Mouse (Mus musculus) limb, embryonic 10.5 days (tissue): ENCODE data around the gene Wnt16. TPM values are rescaled to one million over a fixed set of nuclear protein-coding genes. Genes with fewer than 3 reads are reported as not detected.
A peak's percentile ranks its signal among the peaks of the same experiment; 100 is the strongest.

Source experiments
- DNase-seq: peaks from one replicate; pipeline ENCODE4 v3.0.0-alpha.2; 2017; ENCODE audit warnings: low spot score
- H3K27ac ChIP-seq: fragments of 300-500 bp; sonication (generic); 2 replicates; pipeline ENCODE4 v1.5.1; 2016; ENCODE audit warnings: mild to moderate bottlenecking
- H3K27me3 ChIP-seq: fragments of 300-500 bp; sonication (generic); 2 replicates; pipeline ENCODE4 v1.6.1; 2016; ENCODE audit warnings: low read depth, mild to moderate bottlenecking; ENCODE audit not compliant: poor library complexity, severe bottlenecking
- H3K36me3 ChIP-seq: fragments of 300-500 bp; sonication (generic); 2 replicates; pipeline ENCODE4 v1.6.1; 2016; ENCODE audit warnings: mild to moderate bottlenecking, moderate library complexity
- H3K4me1 ChIP-seq: fragments of 300-500 bp; sonication (generic); 2 replicates; pipeline ENCODE4 v1.6.1; 2016
- H3K4me3 ChIP-seq: fragments of 300-500 bp; sonication (generic); 2 replicates; pipeline ENCODE4 v1.5.1; 2016; ENCODE audit warnings: mild to moderate bottlenecking, moderate library complexity
- H3K9me3 ChIP-seq: fragments of 300-500 bp; sonication (generic); replicated peaks from 2 replicates; pipeline ENCODE4 v1.6.1; 2016; ENCODE audit warnings: mild to moderate bottlenecking
- WGBS: fragments of 180-500 bp; shearing (Covaris S2); methylation state at CpG from one replicate; pipeline ENCODE4 v1.1.7; 2016; 5-methylcytosine and 5-hydroxymethylcytosine counted together
- polyA plus RNA-seq: library from polyadenylated mRNA; unstranded; fragments of >200 nt; fragmentation: Nextera tagmentation; extraction: Ambion mirVana; gene quantifications from 2 replicates; pipeline ENCODE4 v1.2.1, GENCODE M21; 2016

Gene Wnt16
- polyA plus RNA-seq, 1 experiment from 2014 or later, result 1.4 TPM

- Histone ChIP-seq H3K27ac (no peak overlapping the region), H3K36me3 (no peaks in the 10 kb centered on the region), H3K27me3 (peaks cover 13% of the 10 kb centered on the region), H3K4me3 (no peak overlapping the region), H3K4me1 (peaks cover 21% of the 10 kb centered on the region), H3K9me3 (no peaks in the 10 kb centered on the region)
- no peak for DNase-seq
- WGBS, result 96% methylated on average over 4 of the region's 4 CpGs
Observed at GRCm38 (mm10) chr6:22282405-22282804, 5.6 kb upstream of the Wnt16 start.

- WGBS, result under 1% methylated on average over 38 of the region's 38 CpGs
- peak overlapping the region; percentile 57 for H3K4me3 ChIP-seq
- H3K27me3 ChIP-seq, result peaks cover 44% of the 10 kb centered on the region
- H3K9me3 ChIP-seq, result no peaks in the 10 kb centered on the region
- peaks cover 25% of the 10 kb centered on the region for H3K4me1 ChIP-seq
- peak; percentile 73 for DNase-seq
- no peaks in the 10 kb centered on the region for H3K36me3 ChIP-seq
- H3K27ac ChIP-seq, result peak overlapping the region; percentile 51
Observed at GRCm38 (mm10) chr6:22288737-22289460, 872 bp downstream of the Wnt16 start.

- Histone ChIP-seq H3K27me3 (peaks cover 44% of the 10 kb centered on the region), H3K9me3 (no peaks in the 10 kb centered on the region), H3K4me3 (peak overlapping the region; percentile 57), H3K36me3 (no peaks in the 10 kb centered on the region), H3K27ac (0 out of 2 replicates have a peak overlapping the region, but pooled peaks have one; percentile 51), H3K4me1 (peaks cover 25% of the 10 kb centered on the region)
- peak; percentile 62 for DNase-seq
- 2% methylated on average over 21 of the region's 21 CpGs for WGBS
Observed at GRCm38 (mm10) chr6:22289461-22290021, 1.5 kb downstream of the Wnt16 start.

- H3K36me3 ChIP-seq, result no peaks in the 10 kb centered on the region
- no peak for DNase-seq
- H3K9me3 ChIP-seq, result no peaks in the 10 kb centered on the region
- no peak overlapping the region for H3K27ac ChIP-seq
- H3K27me3 ChIP-seq, result peaks cover 44% of the 10 kb centered on the region
- WGBS, result 72% methylated on average over 8 of the region's 8 CpGs
- H3K4me1 ChIP-seq, result peaks cover 31% of the 10 kb centered on the region
- no peak overlapping the region for H3K4me3 ChIP-seq
Observed at GRCm38 (mm10) chr6:22290790-22291189, 2.8 kb downstream of the Wnt16 start.

- H3K27me3 ChIP-seq, result peaks cover 35% of the 10 kb centered on the region
- no peak overlapping the region for H3K4me3 ChIP-seq
- peaks cover 31% of the 10 kb centered on the region for H3K4me1 ChIP-seq
- H3K9me3 ChIP-seq, result no peaks in the 10 kb centered on the region
- no peaks in the 10 kb centered on the region for H3K36me3 ChIP-seq
- no peak for DNase-seq
- 37% methylated on average over 4 of the region's 4 CpGs for WGBS
- no peak overlapping the region for H3K27ac ChIP-seq
Observed at GRCm38 (mm10) chr6:22292056-22292455, 4.0 kb downstream of the Wnt16 start.

GRCm38 (mm10) chr6:22293922-22294321, 5.9 kb downstream of the Wnt16 start:
- Histone ChIP-seq H3K27ac (no peak overlapping the region), H3K36me3 (no peaks in the 10 kb centered on the region), H3K4me3 (no peak overlapping the region), H3K4me1 (peaks cover 24% of the 10 kb centered on the region), H3K9me3 (no peaks in the 10 kb centered on the region), H3K27me3 (peaks cover 16% of the 10 kb centered on the region)
- no peak for DNase-seq
- 61% methylated on average over 3 of the region's 3 CpGs for WGBS

- Histone ChIP-seq H3K36me3 (no peaks in the 10 kb centered on the region), H3K4me3 (no peak overlapping the region), H3K4me1 (peaks cover 12% of the 10 kb centered on the region), H3K27me3 (no peaks in the 10 kb centered on the region), H3K27ac (no peak overlapping the region), H3K9me3 (no peaks in the 10 kb centered on the region)
- 87% methylated on average over 6 of the region's 6 CpGs for WGBS
- DNase-seq, result no peak
Observed at GRCm38 (mm10) chr6:22297028-22297427, 9.0 kb downstream of the Wnt16 start.

- H3K4me3 ChIP-seq, result no peak overlapping the region
- H3K27ac ChIP-seq, result no peak overlapping the region
- whole genome bisulfite sequencing, result 60% methylated on average over 14 of the region's 14 CpGs
- no peaks in the 10 kb centered on the region for H3K9me3 ChIP-seq
- no peaks in the 10 kb centered on the region for H3K36me3 ChIP-seq
- peaks cover 12% of the 10 kb centered on the region for H3K4me1 ChIP-seq
- H3K27me3 ChIP-seq, result no peaks in the 10 kb centered on the region
- no peak for DNase-seq
Observed at GRCm38 (mm10) chr6:22298059-22298458, 10.0 kb downstream of the Wnt16 start.

GRCm38 (mm10) chr6:22325364-22326072, 37.5 kb downstream of the Wnt16 start:
- Histone ChIP-seq H3K27ac (no peak overlapping the region), H3K4me1 (0 out of 2 replicates have a peak, but pooled peaks cover 2% of the 10 kb centered on the region), H3K4me3 (no peak overlapping the region), H3K36me3 (peaks cover 24% of the 10 kb centered on the region), H3K27me3 (no peaks in the 10 kb centered on the region), H3K9me3 (no peaks in the 10 kb centered on the region)
- 63% methylated on average over 13 of the region's 13 CpGs for WGBS
- peak; percentile 82 for DNase-seq

- Histone ChIP-seq H3K4me1 (0 out of 2 replicates have a peak, but pooled peaks cover 2% of the 10 kb centered on the region), H3K9me3 (no peaks in the 10 kb centered on the region), H3K27ac (no peak overlapping the region), H3K27me3 (no peaks in the 10 kb centered on the region), H3K36me3 (peaks cover 17% of the 10 kb centered on the region), H3K4me3 (no peak overlapping the region)
- no peak for DNase-seq
- 85% methylated on average over 4 of the region's 4 CpGs for WGBS
Observed at GRCm38 (mm10) chr6:22326289-22326688, 38.3 kb downstream of the Wnt16 start.

- Histone ChIP-seq H3K9me3 (no peaks in the 10 kb centered on the region), H3K36me3 (peaks cover 14% of the 10 kb centered on the region), H3K27me3 (no peaks in the 10 kb centered on the region), H3K4me3 (no peak overlapping the region), H3K27ac (no peak overlapping the region), H3K4me1 (0 out of 2 replicates have a peak, but pooled peaks cover 2% of the 10 kb centered on the region)
- WGBS, result 89% methylated on average over 4 of the region's 4 CpGs
- no peak for DNase-seq
Observed at GRCm38 (mm10) chr6:22327091-22327490, 39.1 kb downstream of the Wnt16 start.

GRCm38 (mm10) chr6:22327931-22328330, 39.9 kb downstream of the Wnt16 start:
- no peak for DNase-seq
- Histone ChIP-seq H3K4me3 (no peak overlapping the region), H3K27ac (no peak overlapping the region), H3K9me3 (no peaks in the 10 kb centered on the region), H3K4me1 (0 out of 2 replicates have a peak, but pooled peaks cover 2% of the 10 kb centered on the region), H3K27me3 (no peaks in the 10 kb centered on the region), H3K36me3 (peaks cover 14% of the 10 kb centered on the region)
- WGBS, result 66% methylated on average over 8 of the region's 8 CpGs
